Mouse (Mus musculus): ENCODE data around the gene Unc13c. TPM values are rescaled to one million over a fixed set of nuclear protein-coding genes. Genes with fewer than 3 reads are reported as not detected.

Unc13c gene
- polyA plus RNA-seq, 1 experiment = not detected

DNA sequence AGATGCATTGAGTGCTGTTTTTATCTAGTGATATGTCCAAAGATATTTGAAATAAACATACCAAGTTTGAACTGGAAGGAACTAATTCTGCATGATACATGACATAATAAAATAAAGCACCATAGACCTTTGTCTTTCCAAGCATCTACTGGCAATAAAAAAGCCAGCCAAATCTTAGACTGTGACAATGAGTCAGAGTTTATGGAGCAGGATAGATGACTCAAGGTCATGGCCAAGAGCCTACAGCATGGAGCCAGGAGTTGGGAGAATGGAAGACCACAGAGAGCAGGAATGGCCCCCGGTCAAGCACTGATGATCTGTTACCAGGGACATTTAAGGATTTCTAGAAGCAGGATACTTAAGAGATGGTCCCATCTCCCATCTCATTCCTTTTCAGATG, 319.7 kb downstream of the Unc13c start:
- H3K4me1 ChIP-seq (ENCODE audit: control insufficient read depth, insufficient read depth, insufficient read length) = no peaks in the 10 kb centered on the region
- DNase-seq (ENCODE audit: low read depth in 1 of 2, low spot score in 2 of 2) = no peak
- no peak overlapping the region for H3K4me3 ChIP-seq (ENCODE audit: extremely low read depth, insufficient read depth, insufficient read length)
- TF ChIP-seq CTCF (IDR thresholded peaks at IDR 0.05; ENCODE audit: extremely low read depth, insufficient read depth, insufficient read length, insufficient replicate concordance) = no peak
- TF ChIP-seq POLR2A (IDR thresholded peaks at IDR 0.05; ENCODE audit: low read depth, low read length) = no peak
- 79% methylated on average over 1 of the region's 1 CpGs for WGBS
- H3K36me3 ChIP-seq (ENCODE audit: control insufficient read depth, insufficient read depth, low read length) = no peaks in the 10 kb centered on the region
- no peak overlapping the region for H3K27ac ChIP-seq (ENCODE audit: insufficient read depth, low read length)
- H3K27me3 ChIP-seq (ENCODE audit: control insufficient read depth, insufficient read depth, low read length) = no peaks in the 10 kb centered on the region

DNA sequence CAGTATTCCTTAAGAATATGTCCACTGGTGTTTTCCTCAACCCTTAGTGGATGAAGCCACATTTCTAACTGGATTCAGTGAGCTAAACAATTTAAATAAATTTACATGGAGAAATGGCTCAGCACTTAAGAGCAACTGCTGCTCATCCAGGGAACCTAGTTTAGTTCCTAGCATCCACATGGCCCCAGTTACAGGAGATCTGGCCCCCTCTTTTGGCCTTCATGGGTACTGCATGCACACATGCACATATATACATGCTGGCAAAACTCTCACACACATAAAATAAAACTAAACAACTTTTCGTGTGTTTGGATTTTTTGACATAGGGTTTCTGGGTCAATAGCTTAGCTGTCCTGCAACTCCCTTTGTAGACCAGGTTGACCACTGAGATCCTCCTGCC, 330.6 kb downstream of the Unc13c start:
- Histone ChIP-seq H3K27ac (ENCODE audit: insufficient read depth, low read length) (no peak overlapping the region), H3K27me3 (ENCODE audit: control insufficient read depth, insufficient read depth, low read length) (no peaks in the 10 kb centered on the region), H3K4me3 (ENCODE audit: extremely low read depth, insufficient read depth, insufficient read length) (no peak overlapping the region), H3K36me3 (ENCODE audit: control insufficient read depth, insufficient read depth, low read length) (no peaks in the 10 kb centered on the region), H3K4me1 (ENCODE audit: control insufficient read depth, insufficient read depth, insufficient read length) (no peaks in the 10 kb centered on the region)
- TF ChIP-seq CTCF (IDR thresholded peaks at IDR 0.05; ENCODE audit: extremely low read depth, insufficient read depth, insufficient read length, insufficient replicate concordance) (no peak), POLR2A (IDR thresholded peaks at IDR 0.05; ENCODE audit: low read depth, low read length) (no peak)
- WGBS = 86% methylated on average over 1 of the region's 1 CpGs
- DNase-seq (ENCODE audit: low read depth in 1 of 2, low spot score in 2 of 2) = no peak

DNA sequence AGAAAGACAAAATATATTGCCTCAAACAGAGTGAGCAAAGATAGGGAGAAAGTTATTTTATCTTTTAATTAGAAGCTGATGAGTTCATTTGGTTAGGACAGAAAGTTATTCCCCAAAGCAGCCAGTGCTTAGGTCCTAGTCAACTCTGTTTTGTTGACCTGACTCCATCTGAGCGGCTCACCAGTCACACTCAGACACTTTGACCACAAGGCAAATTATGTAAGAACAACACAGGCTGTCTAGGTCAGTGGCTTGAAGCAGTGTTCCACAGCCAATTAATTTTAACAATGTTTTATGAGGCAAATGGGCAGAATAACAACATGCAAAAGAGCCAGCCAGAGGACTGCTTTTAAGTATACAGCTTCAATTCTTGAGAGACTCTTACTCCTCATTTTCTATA, 343.6 kb downstream of the Unc13c start:
- DNase-seq (ENCODE audit: low read depth in 1 of 2, low spot score in 2 of 2) = no peak
- whole genome bisulfite sequencing = 77% methylated on average over 1 of the region's 1 CpGs

DNA sequence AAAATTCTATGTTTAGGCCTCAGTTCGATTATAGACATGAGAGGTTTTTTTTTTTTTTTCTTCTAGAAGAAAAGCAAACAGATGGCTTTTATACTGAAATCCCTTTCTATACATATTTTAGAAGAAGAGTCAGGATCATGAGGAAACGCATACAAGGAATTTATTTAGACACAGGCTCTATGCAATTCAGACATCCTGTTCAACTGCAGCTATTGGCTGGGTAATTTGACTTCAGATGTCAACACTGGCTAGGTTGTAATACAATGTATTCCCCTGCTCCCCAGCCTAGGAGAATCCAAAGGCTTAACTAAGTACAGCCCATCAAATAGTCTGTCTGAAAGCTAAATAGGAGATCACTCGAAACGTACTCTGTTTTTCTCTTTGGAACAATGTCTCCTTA, 355.9 kb downstream of the Unc13c start:
- H3K4me3 ChIP-seq (ENCODE audit: extremely low read depth, insufficient read depth, insufficient read length) = no peak overlapping the region
- TF ChIP-seq POLR2A (IDR thresholded peaks at IDR 0.05; ENCODE audit: low read depth, low read length) (no peak), CTCF (IDR thresholded peaks at IDR 0.05; ENCODE audit: extremely low read depth, insufficient read depth, insufficient read length, insufficient replicate concordance) (no peak)
- H3K4me1 ChIP-seq (ENCODE audit: control insufficient read depth, insufficient read depth, insufficient read length) = no peaks in the 10 kb centered on the region
- no peak for DNase-seq (ENCODE audit: low read depth in 1 of 2, low spot score in 2 of 2)
- H3K27me3 ChIP-seq (ENCODE audit: control insufficient read depth, insufficient read depth, low read length) = no peaks in the 10 kb centered on the region
- H3K27ac ChIP-seq (ENCODE audit: insufficient read depth, low read length) = no peak overlapping the region
- 82% methylated on average over 4 of the region's 4 CpGs for WGBS
- H3K36me3 ChIP-seq (ENCODE audit: control insufficient read depth, insufficient read depth, low read length) = no peaks in the 10 kb centered on the region

More for the DNA sequence above, 343.6 kb downstream of the Unc13c start:
- H3K4me3 ChIP-seq (ENCODE audit: extremely low read depth, insufficient read depth, insufficient read length) = no peak overlapping the region
- no peaks in the 10 kb centered on the region for H3K36me3 ChIP-seq (ENCODE audit: control insufficient read depth, insufficient read depth, low read length)
- no peaks in the 10 kb centered on the region for H3K4me1 ChIP-seq (ENCODE audit: control insufficient read depth, insufficient read depth, insufficient read length)
- TF ChIP-seq CTCF (IDR thresholded peaks at IDR 0.05; ENCODE audit: extremely low read depth, insufficient read depth, insufficient read length, insufficient replicate concordance) (no peak), POLR2A (IDR thresholded peaks at IDR 0.05; ENCODE audit: low read depth, low read length) (no peak)
- no peak overlapping the region for H3K27ac ChIP-seq (ENCODE audit: insufficient read depth, low read length)
- H3K27me3 ChIP-seq (ENCODE audit: control insufficient read depth, insufficient read depth, low read length) = no peaks in the 10 kb centered on the region

DNA sequence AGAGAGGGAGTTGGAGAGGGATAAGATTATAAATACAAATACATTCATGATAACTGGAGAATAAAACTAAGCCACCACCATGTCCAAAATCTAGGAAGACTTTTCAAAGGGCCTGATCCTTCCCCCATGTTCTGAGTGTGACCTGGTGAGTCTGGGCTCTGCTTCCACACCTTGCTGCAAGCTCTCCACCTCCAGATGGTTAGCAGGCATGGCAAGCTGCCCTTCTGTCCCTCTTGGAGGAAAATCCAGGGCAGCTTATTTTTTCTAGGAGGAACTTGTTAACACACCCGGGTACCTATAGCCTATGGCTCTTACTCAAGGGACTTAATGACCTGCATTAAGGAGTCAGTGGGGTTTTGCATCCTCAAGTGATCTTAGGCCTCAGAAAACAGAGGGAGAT, 364.8 kb downstream of the Unc13c start:
- H3K36me3 ChIP-seq (ENCODE audit: control insufficient read depth, insufficient read depth, low read length) = no peaks in the 10 kb centered on the region
- no peaks in the 10 kb centered on the region for H3K27me3 ChIP-seq (ENCODE audit: control insufficient read depth, insufficient read depth, low read length)
- H3K27ac ChIP-seq (ENCODE audit: insufficient read depth, low read length) = no peak overlapping the region
- WGBS = 61% methylated on average over 1 of the region's 1 CpGs
- TF ChIP-seq POLR2A (IDR thresholded peaks at IDR 0.05; ENCODE audit: low read depth, low read length) (no peak), CTCF (IDR thresholded peaks at IDR 0.05; ENCODE audit: extremely low read depth, insufficient read depth, insufficient read length, insufficient replicate concordance) (no peak)
- no peaks in the 10 kb centered on the region for H3K4me1 ChIP-seq (ENCODE audit: control insufficient read depth, insufficient read depth, insufficient read length)
- no peak for DNase-seq (ENCODE audit: low read depth in 1 of 2, low spot score in 2 of 2)
- H3K4me3 ChIP-seq (ENCODE audit: extremely low read depth, insufficient read depth, insufficient read length) = no peak overlapping the region

DNA sequence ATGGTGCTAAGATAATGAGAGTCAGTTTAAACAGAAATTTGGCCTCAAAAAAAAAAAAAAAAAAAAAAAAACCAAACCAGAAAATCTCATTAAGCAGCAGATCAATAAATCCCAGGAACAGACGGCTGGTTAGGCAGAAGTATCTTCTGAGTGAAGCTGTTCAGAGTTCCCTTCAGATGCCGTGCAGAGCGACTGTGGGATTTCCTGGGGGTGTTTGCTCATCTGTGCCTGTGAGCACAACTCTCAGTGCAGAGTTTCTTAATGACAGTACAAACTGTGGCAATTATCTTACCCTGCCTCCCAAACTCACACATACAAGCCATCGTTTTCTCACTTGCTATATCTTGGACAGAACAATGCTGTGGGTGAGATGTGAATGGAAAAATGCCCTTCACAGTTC, 403.2 kb downstream of the Unc13c start:
- Histone ChIP-seq H3K4me3 (ENCODE audit: extremely low read depth, insufficient read depth, insufficient read length) (no peak overlapping the region), H3K27me3 (ENCODE audit: control insufficient read depth, insufficient read depth, low read length) (no peaks in the 10 kb centered on the region), H3K4me1 (ENCODE audit: control insufficient read depth, insufficient read depth, insufficient read length) (no peaks in the 10 kb centered on the region), H3K36me3 (ENCODE audit: control insufficient read depth, insufficient read depth, low read length) (no peaks in the 10 kb centered on the region), H3K27ac (ENCODE audit: insufficient read depth, low read length) (no peak overlapping the region)
- no peak for DNase-seq (ENCODE audit: low read depth in 1 of 2, low spot score in 2 of 2)
- 83% methylated on average over 4 of the region's 4 CpGs for WGBS
- TF ChIP-seq CTCF (IDR thresholded peaks at IDR 0.05; ENCODE audit: extremely low read depth, insufficient read depth, insufficient read length, insufficient replicate concordance) = no peak
- TF ChIP-seq POLR2A (IDR thresholded peaks at IDR 0.05; ENCODE audit: low read depth, low read length) = no peak

DNA sequence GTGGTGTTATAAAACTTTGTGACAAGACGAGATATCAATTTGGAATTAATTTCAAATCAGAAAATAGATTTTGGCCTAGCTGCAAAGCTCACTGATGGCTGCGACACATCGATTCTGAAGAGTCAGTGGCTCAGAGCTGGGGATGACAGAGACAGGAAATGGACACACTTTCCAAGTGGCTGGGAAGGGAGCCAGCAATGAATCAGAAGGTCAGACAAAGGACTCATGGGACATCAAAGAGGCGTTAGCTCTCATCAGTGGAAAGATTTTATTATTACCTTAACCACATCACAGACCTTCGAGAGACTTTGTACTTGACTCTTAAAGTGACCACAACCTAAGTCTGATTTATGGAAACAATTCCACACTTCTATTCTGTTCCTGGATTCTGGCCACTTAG, 408.7 kb downstream of the Unc13c start:
- Histone ChIP-seq H3K27me3 (ENCODE audit: control insufficient read depth, insufficient read depth, low read length) (no peaks in the 10 kb centered on the region), H3K4me1 (ENCODE audit: control insufficient read depth, insufficient read depth, insufficient read length) (no peaks in the 10 kb centered on the region), H3K4me3 (ENCODE audit: extremely low read depth, insufficient read depth, insufficient read length) (no peak overlapping the region), H3K27ac (ENCODE audit: insufficient read depth, low read length) (no peak overlapping the region), H3K36me3 (ENCODE audit: control insufficient read depth, insufficient read depth, low read length) (no peaks in the 10 kb centered on the region)
- TF ChIP-seq CTCF (IDR thresholded peaks at IDR 0.05; ENCODE audit: extremely low read depth, insufficient read depth, insufficient read length, insufficient replicate concordance) = no peak
- TF ChIP-seq POLR2A (IDR thresholded peaks at IDR 0.05; ENCODE audit: low read depth, low read length) = no peak
- DNase-seq (ENCODE audit: low read depth in 1 of 2, low spot score in 2 of 2) = no peak
- 64% methylated on average over 5 of the region's 5 CpGs for WGBS

Data from spleen, adult 2 months (tissue).